Mouse (Mus musculus) lung, adult 2 months (tissue): ENCODE data around the gene March7.

Experiments used
- CTCF ChIP-seq: fragments of 200-500 bp; IDR thresholded peaks from 2 replicates; pipeline ENCODE4 v1.5.1; 2011; ENCODE audit warnings: mild to moderate bottlenecking, low read length, control low read depth; ENCODE audit not compliant: insufficient read depth
- POLR2A ChIP-seq: fragments of 200-500 bp; IDR thresholded peaks from 2 replicates; pipeline ENCODE4 v1.6.1; 2011; ENCODE audit warnings: low read depth, mild to moderate bottlenecking, control low read depth, low read length, borderline replicate concordance; ENCODE audit errors: extremely low read depth

DNA sequence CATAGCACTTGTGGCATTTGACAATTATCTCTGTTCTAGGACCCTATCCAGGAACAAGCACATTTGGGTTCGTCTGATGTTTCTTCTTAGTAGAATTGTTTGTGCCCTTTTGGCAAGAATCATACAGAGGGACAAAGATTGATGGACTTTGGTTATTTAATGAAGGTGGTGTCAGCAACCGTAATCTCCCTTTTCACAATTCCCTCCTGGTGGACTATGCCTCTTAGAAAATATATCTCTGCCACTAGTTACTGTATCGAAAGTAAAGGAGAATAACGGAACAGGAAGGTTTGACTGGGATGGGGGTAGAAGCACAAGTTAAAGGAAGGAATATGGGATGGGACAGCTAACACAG, 74.8 kb downstream of the March7 start, which contains the start of gene Cd302:
- TF ChIP-seq CTCF (no peak), POLR2A (no peak)
